Mouse (Mus musculus) heart, adult 2 months (tissue): Measurements from ENCODE around the gene Grhl3. TPM values are rescaled to one million over a fixed set of nuclear protein-coding genes. Genes with fewer than 3 reads are reported as not detected.
A peak's percentile ranks its signal among the peaks of the same experiment; 100 is the strongest.

Experiments
- DNase-seq, 2 experiments: peaks; one replicate each; pipeline ENCODE4 v3.0.0; 2021
- H3K27ac ChIP-seq: fragments of 200-600 bp; 2 replicates; pipeline ENCODE4 v1.8.1; 2022
- H3K27me3 ChIP-seq: fragments of 200-500 bp; 2 replicates; pipeline ENCODE4 v1.6.1; 2012; ENCODE audit warnings: mild to moderate bottlenecking, low read length, inconsistent platforms, mixed read lengths; ENCODE audit not compliant: control insufficient read depth, insufficient read depth
- H3K36me3 ChIP-seq: fragments of 200-500 bp; 2 replicates; pipeline ENCODE4 v1.6.1; 2012; ENCODE audit warnings: low read length, inconsistent platforms; ENCODE audit not compliant: control insufficient read depth, insufficient read depth
- H3K4me1 ChIP-seq: fragments of 200-500 bp; 2 replicates; pipeline ENCODE4 v1.6.1; 2011; ENCODE audit warnings: low read length; ENCODE audit not compliant: control insufficient read depth, insufficient read depth
- H3K4me3 ChIP-seq: fragments of 200-600 bp; 2 replicates; pipeline ENCODE4 v1.8.1; 2022
- H3K79me2 ChIP-seq: fragments of 200-500 bp; replicated peaks from 2 replicates; pipeline ENCODE4 v1.6.1; 2012; ENCODE audit warnings: mild to moderate bottlenecking, inconsistent platforms, low read length, moderate library complexity, mixed read lengths; ENCODE audit not compliant: control insufficient read depth, insufficient read depth
- H3K9ac ChIP-seq: fragments of 200-500 bp; 2 replicates; pipeline ENCODE4 v1.6.1; 2012; ENCODE audit warnings: low read depth, mild to moderate bottlenecking, control low read depth, inconsistent platforms, low read length, mixed read lengths
- CTCF ChIP-seq: fragments of 200-600 bp; IDR thresholded peaks from 2 replicates; pipeline ENCODE4 v1.8.1; 2022; ENCODE audit warnings: antibody characterized with exemption, mild to moderate bottlenecking, moderate library complexity
- EP300 ChIP-seq: fragments of 200-500 bp; IDR thresholded peaks from 2 replicates; pipeline ENCODE4 v1.6.1; 2011; ENCODE audit warnings: low read depth, low read length, control low read depth; ENCODE audit not compliant: insufficient read depth
- POLR2A ChIP-seq: fragments of 200-500 bp; IDR thresholded peaks from 2 replicates; pipeline ENCODE4 v1.6.1; 2011; ENCODE audit warnings: mild to moderate bottlenecking, low read depth, low read length, control low read depth; ENCODE audit not compliant: insufficient read depth
- WGBS: fragments of 180-500 bp; shearing (Covaris S2); methylation state at CpG from one replicate; pipeline ENCODE4 v1.1.7; 2018; 5-methylcytosine and 5-hydroxymethylcytosine counted together
- intact Hi-C: fragments of 180-260 bp; cut with DNase I; formaldehyde crosslinking; loops from one replicate; pipeline ENCODE4 v1.15.1; 2025
- microRNA-seq, 2 experiments: library from miRNA; unstranded; fragments of <30 nt; microRNA quantifications; one replicate each; pipeline ENCODE4 v1.2.0; 2021
- polyA plus RNA-seq: library from polyadenylated mRNA; depleted of rRNA; stranded (reverse); fragments of >200 nt; gene quantifications from 2 replicates; pipeline ENCODE4 v1.2.3, GENCODE M21; 2012; rRNA removed
- total RNA-seq, 2 experiments: library from RNA; stranded (reverse); gene quantifications; 2 replicates each; pipeline ENCODE4 v1.2.3; 2021

Gene Grhl3
- total and polyA plus RNA-seq, 3 experiments, result 0.04 to 0.14 (median 0.08) TPM

- DNase-seq, result peak; percentile 47 to 49
- H3K27me3 ChIP-seq, result no peaks in the 10 kb centered on the region
- 45% methylated on average over 18 of the region's 18 CpGs for WGBS
- H3K9ac ChIP-seq, result no peak overlapping the region
- no peaks in the 10 kb centered on the region for H3K79me2 ChIP-seq
- no peak overlapping the region for H3K27ac ChIP-seq
- no peak for TF ChIP-seq POLR2A
- no peak for TF ChIP-seq CTCF
- TF ChIP-seq EP300, result no peak
- no peaks in the 10 kb centered on the region for H3K36me3 ChIP-seq
- intact Hi-C loops, result loop anchor here (2.0 kb wide), 1 partner anchor 63 kb away; the partner anchor contains the start of gene Rcan3
- no peak overlapping the region for H3K4me3 ChIP-seq
- peaks cover 5% of the 10 kb centered on the region for H3K4me1 ChIP-seq
These were observed 77.6 kb downstream of the Grhl3 start for GRCm38 (mm10) chr4:135495810-135496209.

- intact Hi-C loops, result loop anchor here (2.0 kb wide), 1 partner anchor 63 kb away; the partner anchor contains the start of gene Rcan3
- Histone ChIP-seq H3K4me1 (peaks cover 5% of the 10 kb centered on the region), H3K36me3 (no peaks in the 10 kb centered on the region), H3K4me3 (peak overlapping the region; percentile 98), H3K27ac (no peak overlapping the region; the same call in 1 of the 2 replicates), H3K9ac (no peak overlapping the region), H3K79me2 (no peaks in the 10 kb centered on the region), H3K27me3 (no peaks in the 10 kb centered on the region)
- WGBS, result 24% methylated on average over 9 of the region's 9 CpGs
- DNase-seq, result no peak
- TF ChIP-seq POLR2A (no peak), EP300 (no peak)
These were observed 78.0 kb downstream of the Grhl3 start for GRCm38 (mm10) chr4:135495397-135495791.

GRCm38 (mm10) chr4:135494521-135495396 lies 78.7 kb downstream of the Grhl3 start, which contains the start of the genes Stpg1 and Nipal3:
Stpg1 (plus strand) TSS chr4:135494790.
Nipal3 (minus strand) TSS chr4:135495038.
- H3K4me3 ChIP-seq, result peak within 1 kb of the TSS; percentile 98
- H3K79me2 ChIP-seq, result no peaks in the 10 kb centered on the region
- no peaks in the 10 kb centered on the region for H3K36me3 ChIP-seq
- TF ChIP-seq POLR2A (peak; percentile 47; the same call in 1 of the 2 replicates), EP300 (peak; percentile 22; the same call in 1 of the 2 replicates), CTCF (peak; percentile 86)
- under 1% methylated on average over 53 of the region's 53 CpGs for WGBS
- DNase-seq, result peak; percentile 85 to 92
- intact Hi-C loops, result loop anchor here (2.0 kb wide), 1 partner anchor 62 kb away; the partner anchor contains the start of gene Rcan3
- peak within 1 kb of the TSS; percentile 86 for H3K27ac ChIP-seq
- H3K9ac ChIP-seq, result peak within 1 kb of the TSS; percentile 79
- no peaks in the 10 kb centered on the region for H3K27me3 ChIP-seq
- peaks cover 5% of the 10 kb centered on the region for H3K4me1 ChIP-seq

- TF ChIP-seq EP300 (no peak), POLR2A (peak; percentile 61; the same call in 1 of the 2 replicates), CTCF (peak; percentile 27; the same call in 1 of the 2 replicates)
- no peaks in the 10 kb centered on the region for H3K36me3 ChIP-seq
- peak overlapping the region; percentile 59 for H3K9ac ChIP-seq
- intact Hi-C loops, result loop anchor here (2.0 kb wide), 1 partner anchor 61 kb away; the partner anchor contains the start of gene Rcan3
- under 1% methylated on average over 33 of the region's 33 CpGs for WGBS
- no peaks in the 10 kb centered on the region for H3K27me3 ChIP-seq
- no peaks in the 10 kb centered on the region for H3K79me2 ChIP-seq
- H3K27ac ChIP-seq, result peak overlapping the region; percentile 86
- DNase-seq, result peak; percentile 57 to 61
- peak overlapping the region; percentile 98 for H3K4me3 ChIP-seq
- H3K4me1 ChIP-seq, result peaks cover 5% of the 10 kb centered on the region
These were observed 79.5 kb downstream of the Grhl3 start for GRCm38 (mm10) chr4:135493691-135494520.

GRCm38 (mm10) chr4:135493271-135493670 lies 80.2 kb downstream of the Grhl3 start:
- H3K27ac ChIP-seq, result peak overlapping the region; percentile 86
- H3K4me1 ChIP-seq, result peaks cover 5% of the 10 kb centered on the region
- no peaks in the 10 kb centered on the region for H3K36me3 ChIP-seq
- intact Hi-C loops, result no loop called here
- no peak for DNase-seq
- no peaks in the 10 kb centered on the region for H3K79me2 ChIP-seq
- 20% methylated on average over 4 of the region's 4 CpGs for WGBS
- TF ChIP-seq EP300, result no peak
- H3K9ac ChIP-seq, result no peak overlapping the region; the same call in 1 of the 2 replicates
- H3K4me3 ChIP-seq, result peak overlapping the region; percentile 98
- no peaks in the 10 kb centered on the region for H3K27me3 ChIP-seq

Small RNA genes within 50 kb of the gene (microRNA-seq; reads per million reads assigned to microRNA genes)
- 0 reads per million in 2 experiments for gene Gm25317

Other genes starting within 250 kb of the Grhl3 start
- gene Srrm1, start 220.3 kb downstream of the Grhl3 start, total RNA-seq, result 10 to 100 TPM; 53.8 to 58.2 TPM
- 25.0 and 35.0 TPM in 2 replicates for gene Srrm1, start 220.3 kb downstream of the Grhl3 start, polyA plus RNA-seq
- gene Ncmap, start 175.4 kb downstream of the Grhl3 start, total RNA-seq, result under 1 TPM in 1 of 2 experiments, not detected in 1; 0.21 TPM
- gene Ncmap, start 175.4 kb downstream of the Grhl3 start, polyA plus RNA-seq, result 0.62 TPM in 1 of 2 replicates, not detected in the other
- 10 to 100 TPM in 1 of 2 experiments, 1 to 10 TPM in 1; 8.5 to 11.3 TPM for gene Rcan3, start 139.8 kb downstream of the Grhl3 start, total RNA-seq
- 6.8 and 12.1 TPM in 2 replicates for gene Rcan3, start 139.8 kb downstream of the Grhl3 start, polyA plus RNA-seq
- not detected for gene Stpg1, start 78.8 kb downstream of the Grhl3 start, total RNA-seq
- 0.12 and 0.25 TPM in 2 replicates for gene Stpg1, start 78.8 kb downstream of the Grhl3 start, polyA plus RNA-seq
- gene Nipal3, start 78.6 kb downstream of the Grhl3 start, total RNA-seq, result 10 to 100 TPM; 35.0 to 41.5 TPM
- gene Nipal3, start 78.6 kb downstream of the Grhl3 start, polyA plus RNA-seq, result 27.0 and 39.4 TPM in 2 replicates
- 1 to 10 TPM; 1.8 to 3.2 TPM for gene Ifnlr1, start 112.7 kb upstream of the Grhl3 start, total RNA-seq
- gene Ifnlr1, start 112.7 kb upstream of the Grhl3 start, polyA plus RNA-seq, result 2.0 and 2.8 TPM in 2 replicates
- under 1 TPM; 0.30 to 0.42 TPM for gene Il22ra1, start 154.5 kb upstream of the Grhl3 start, total RNA-seq
- gene Il22ra1, start 154.5 kb upstream of the Grhl3 start, polyA plus RNA-seq, result 0.15 and 0.23 TPM in 2 replicates
- 1 to 10 TPM in 1 of 2 experiments, under 1 TPM in 1; 0.61 to 1.5 TPM for gene Myom3, start 186.1 kb upstream of the Grhl3 start, total RNA-seq
- 1.4 and 1.6 TPM in 2 replicates for gene Myom3, start 186.1 kb upstream of the Grhl3 start, polyA plus RNA-seq